Mouse (Mus musculus) hindbrain, embryonic 12.5 days (tissue): ENCODE results near the gene Polh. TPM values are rescaled to one million over a fixed set of nuclear protein-coding genes. Genes with fewer than 3 reads are reported as not detected.

Experiments used
- ATAC-seq: fragments of 200-750 bp; cut with Nextera tagmentation; 2 replicates; pipeline ENCODE4 v1.8.0; 2017; ENCODE audit warnings: moderate TSS enrichment; ENCODE audit not compliant: low FRiP score
- H3K27ac ChIP-seq: fragments of 300-500 bp; sonication (generic); 2 replicates; pipeline ENCODE4 v1.5.1; 2016; ENCODE audit warnings: mild to moderate bottlenecking
- H3K27me3 ChIP-seq: fragments of 300-500 bp; sonication (generic); 2 replicates; pipeline ENCODE4 v1.6.1; 2016; ENCODE audit warnings: mild to moderate bottlenecking
- H3K36me3 ChIP-seq: fragments of 300-500 bp; sonication (generic); 2 replicates; pipeline ENCODE4 v1.6.1; 2016; ENCODE audit warnings: mild to moderate bottlenecking
- H3K4me1 ChIP-seq: fragments of 300-500 bp; sonication (generic); 2 replicates; pipeline ENCODE4 v1.6.1; 2016
- H3K4me2 ChIP-seq: fragments of 300-500 bp; sonication (generic); replicated peaks from 2 replicates; pipeline ENCODE4 v1.6.1; 2016; ENCODE audit warnings: mild to moderate bottlenecking
- H3K4me3 ChIP-seq: fragments of 300-500 bp; sonication (generic); 2 replicates; pipeline ENCODE4 v1.5.1; 2016; ENCODE audit warnings: mild to moderate bottlenecking
- H3K9ac ChIP-seq: fragments of 300-500 bp; sonication (generic); 2 replicates; pipeline ENCODE4 v1.6.1; 2016; ENCODE audit warnings: mild to moderate bottlenecking, moderate library complexity
- H3K9me3 ChIP-seq: fragments of 300-500 bp; sonication (generic); replicated peaks from 2 replicates; pipeline ENCODE4 v1.6.1; 2016; ENCODE audit warnings: mild to moderate bottlenecking
- WGBS: fragments of 180-500 bp; shearing (Covaris S2); methylation state at CpG from one replicate; pipeline ENCODE4 v1.1.7; 2016; 5-methylcytosine and 5-hydroxymethylcytosine counted together
- polyA plus RNA-seq: library from polyadenylated mRNA; unstranded; fragments of >200 nt; fragmentation: Nextera tagmentation; extraction: Ambion mirVana; gene quantifications from 2 replicates; pipeline ENCODE4 v1.2.1, GENCODE M21; 2016

The Polh gene
- 12.4 and 14.0 TPM in 2 replicates for polyA plus RNA-seq

- Histone ChIP-seq H3K4me1 (peaks cover 22% of the 10 kb centered on the region), H3K4me3 (peak within 1 kb of the TSS; percentile 93), H3K4me2 (peak within 1 kb of the TSS; percentile 94), H3K27me3 (no peaks in the 10 kb centered on the region), H3K9me3 (no peaks in the 10 kb centered on the region), H3K27ac (peak within 1 kb of the TSS; percentile 87), H3K36me3 (peaks cover 38% of the 10 kb centered on the region), H3K9ac (peak within 1 kb of the TSS; percentile 88)
- under 1% methylated on average over 66 of the region's 66 CpGs for WGBS
- peak; percentile 95 for ATAC-seq
Measured at GRCm38 (mm10) chr17:46202421-46203071, at the start of gene Polh, which contains the start of gene Xpo5. Gene Polh (minus strand): TSS chr17:46202645. Gene Xpo5 (plus strand): TSS chr17:46202782.

GRCm38 (mm10) chr17:46251174-46251573 is 48.7 kb upstream of the Polh start:
- no peak overlapping the region for H3K4me2 ChIP-seq
- 87% methylated on average over 7 of the region's 7 CpGs for WGBS
- H3K36me3 ChIP-seq = peaks cover 31% of the 10 kb centered on the region
- H3K27ac ChIP-seq = no peak overlapping the region
- H3K9ac ChIP-seq = no peak overlapping the region
- ATAC-seq = no peak
- peaks cover 18% of the 10 kb centered on the region for H3K27me3 ChIP-seq
- peaks cover 44% of the 10 kb centered on the region for H3K4me1 ChIP-seq
- no peaks in the 10 kb centered on the region for H3K9me3 ChIP-seq
- no peak overlapping the region for H3K4me3 ChIP-seq

GRCm38 (mm10) chr17:46248189-46248522 is 45.7 kb upstream of the Polh start:
- peak overlapping the region; percentile 97 for H3K9ac ChIP-seq
- peak overlapping the region; percentile 87 for H3K27ac ChIP-seq
- no peaks in the 10 kb centered on the region for H3K9me3 ChIP-seq
- peaks cover 24% of the 10 kb centered on the region for H3K4me1 ChIP-seq
- peak; percentile 47 for ATAC-seq
- H3K36me3 ChIP-seq = peaks cover 61% of the 10 kb centered on the region
- peak overlapping the region; percentile 93 for H3K4me2 ChIP-seq
- no peaks in the 10 kb centered on the region for H3K27me3 ChIP-seq
- peak overlapping the region; percentile 89 for H3K4me3 ChIP-seq
- WGBS = under 1% methylated on average over 35 of the region's 37 CpGs

- WGBS = under 1% methylated on average over 53 of the region's 53 CpGs
- H3K9me3 ChIP-seq = no peaks in the 10 kb centered on the region
- peaks cover 66% of the 10 kb centered on the region for H3K36me3 ChIP-seq
Measured at GRCm38 (mm10) chr17:46247512-46248188, 45.2 kb upstream of the Polh start, which contains the start of the genes Polr1c and Yipf3. Gene Polr1c (minus strand): TSS chr17:46248054. Gene Yipf3 (plus strand): TSS chr17:46248080.

GRCm38 (mm10) chr17:46244579-46244978 is 42.1 kb upstream of the Polh start:
- H3K9me3 ChIP-seq = no peaks in the 10 kb centered on the region
- no peak overlapping the region for H3K27ac ChIP-seq
- H3K9ac ChIP-seq = no peak overlapping the region
- H3K27me3 ChIP-seq = no peaks in the 10 kb centered on the region
- no peak for ATAC-seq
- no peak overlapping the region for H3K4me3 ChIP-seq
- H3K4me1 ChIP-seq = peaks cover 20% of the 10 kb centered on the region
- 71% methylated on average over 10 of the region's 10 CpGs for WGBS
- H3K4me2 ChIP-seq = no peak overlapping the region
- H3K36me3 ChIP-seq = peaks cover 69% of the 10 kb centered on the region

More at GRCm38 (mm10) chr17:46247512-46248188, 45.2 kb upstream of the Polh start, which contains the start of the genes Polr1c and Yipf3:
- peak within 1 kb of the TSS; percentile 93 for H3K4me2 ChIP-seq
- peak; percentile 90 for ATAC-seq
- H3K27me3 ChIP-seq = no peaks in the 10 kb centered on the region
- peak within 1 kb of the TSS; percentile 97 for H3K9ac ChIP-seq
- peak within 1 kb of the TSS; percentile 89 for H3K4me3 ChIP-seq
- peak within 1 kb of the TSS; percentile 87 for H3K27ac ChIP-seq
- peaks cover 24% of the 10 kb centered on the region for H3K4me1 ChIP-seq

- 79% methylated on average over 2 of the region's 2 CpGs for WGBS
- Histone ChIP-seq H3K4me3 (no peak overlapping the region), H3K4me2 (no peak overlapping the region), H3K27me3 (no peaks in the 10 kb centered on the region), H3K27ac (no peak overlapping the region), H3K9me3 (no peaks in the 10 kb centered on the region), H3K9ac (no peak overlapping the region), H3K4me1 (peaks cover 11% of the 10 kb centered on the region), H3K36me3 (peaks cover 74% of the 10 kb centered on the region)
- no peak for ATAC-seq
Measured at GRCm38 (mm10) chr17:46243624-46244023, 41.2 kb upstream of the Polh start.

- H3K36me3 ChIP-seq = peaks cover 75% of the 10 kb centered on the region
- 84% methylated on average over 4 of the region's 4 CpGs for WGBS
- ATAC-seq = no peak
Measured at GRCm38 (mm10) chr17:46242993-46243392, 40.5 kb upstream of the Polh start.

GRCm38 (mm10) chr17:46242274-46242673 is 39.8 kb upstream of the Polh start:
- WGBS = 91% methylated on average over 13 of the region's 13 CpGs
- Histone ChIP-seq H3K9me3 (no peaks in the 10 kb centered on the region), H3K4me1 (peaks cover 8% of the 10 kb centered on the region), H3K27ac (no peak overlapping the region), H3K36me3 (peaks cover 79% of the 10 kb centered on the region), H3K4me3 (no peak overlapping the region), H3K27me3 (no peaks in the 10 kb centered on the region), H3K9ac (no peak overlapping the region), H3K4me2 (no peak overlapping the region)
- no peak for ATAC-seq

More at GRCm38 (mm10) chr17:46242993-46243392, 40.5 kb upstream of the Polh start:
- Histone ChIP-seq H3K9ac (no peak overlapping the region), H3K27ac (no peak overlapping the region), H3K4me2 (no peak overlapping the region), H3K4me3 (no peak overlapping the region), H3K4me1 (peaks cover 8% of the 10 kb centered on the region), H3K27me3 (no peaks in the 10 kb centered on the region), H3K9me3 (no peaks in the 10 kb centered on the region)

- H3K27ac ChIP-seq = no peak overlapping the region
- ATAC-seq = no peak
- no peaks in the 10 kb centered on the region for H3K27me3 ChIP-seq
- H3K4me2 ChIP-seq = no peak overlapping the region
- H3K36me3 ChIP-seq = peaks cover 87% of the 10 kb centered on the region
- peaks cover under 1% of the 10 kb centered on the region for H3K4me1 ChIP-seq
- H3K4me3 ChIP-seq = no peak overlapping the region
- H3K9ac ChIP-seq = no peak overlapping the region
- H3K9me3 ChIP-seq = no peaks in the 10 kb centered on the region
- 86% methylated on average over 11 of the region's 11 CpGs for WGBS
Measured at GRCm38 (mm10) chr17:46241471-46241870, 39.0 kb upstream of the Polh start.

- peaks cover 86% of the 10 kb centered on the region for H3K36me3 ChIP-seq
- H3K27me3 ChIP-seq = no peaks in the 10 kb centered on the region
- H3K4me3 ChIP-seq = no peak overlapping the region
- no peak overlapping the region for H3K27ac ChIP-seq
- ATAC-seq = no peak
- H3K4me1 ChIP-seq = no peaks in the 10 kb centered on the region
- no peak overlapping the region for H3K4me2 ChIP-seq
- H3K9me3 ChIP-seq = no peaks in the 10 kb centered on the region
- no peak overlapping the region for H3K9ac ChIP-seq
- 94% methylated on average over 15 of the region's 15 CpGs for WGBS
Measured at GRCm38 (mm10) chr17:46239516-46240114, 37.2 kb upstream of the Polh start.

GRCm38 (mm10) chr17:46237480-46237879 is 35.0 kb upstream of the Polh start:
- Histone ChIP-seq H3K27me3 (no peaks in the 10 kb centered on the region), H3K9me3 (no peaks in the 10 kb centered on the region), H3K36me3 (peaks cover 78% of the 10 kb centered on the region), H3K27ac (no peak overlapping the region), H3K4me2 (no peak overlapping the region), H3K9ac (no peak overlapping the region), H3K4me3 (no peak overlapping the region), H3K4me1 (no peaks in the 10 kb centered on the region)
- no peak for ATAC-seq
- 87% methylated on average over 5 of the region's 5 CpGs for WGBS

GRCm38 (mm10) chr17:46237079-46237478 is 34.6 kb upstream of the Polh start:
- peaks cover 74% of the 10 kb centered on the region for H3K36me3 ChIP-seq
- 96% methylated on average over 6 of the region's 6 CpGs for WGBS
- no peak overlapping the region for H3K4me3 ChIP-seq
- no peak for ATAC-seq
- H3K9me3 ChIP-seq = no peaks in the 10 kb centered on the region
- no peaks in the 10 kb centered on the region for H3K4me1 ChIP-seq
- no peak overlapping the region for H3K4me2 ChIP-seq
- no peaks in the 10 kb centered on the region for H3K27me3 ChIP-seq
- H3K9ac ChIP-seq = no peak overlapping the region
- H3K27ac ChIP-seq = no peak overlapping the region
